Mouse (Mus musculus): ENCODE data around the gene Ddn. TPM values are rescaled to one million over a fixed set of nuclear protein-coding genes. Genes with fewer than 3 reads are reported as not detected.

Ddn gene
- polyA plus RNA-seq (2012; rRNA removed): 0.02 and 0.03 TPM in 2 replicates

DNA sequence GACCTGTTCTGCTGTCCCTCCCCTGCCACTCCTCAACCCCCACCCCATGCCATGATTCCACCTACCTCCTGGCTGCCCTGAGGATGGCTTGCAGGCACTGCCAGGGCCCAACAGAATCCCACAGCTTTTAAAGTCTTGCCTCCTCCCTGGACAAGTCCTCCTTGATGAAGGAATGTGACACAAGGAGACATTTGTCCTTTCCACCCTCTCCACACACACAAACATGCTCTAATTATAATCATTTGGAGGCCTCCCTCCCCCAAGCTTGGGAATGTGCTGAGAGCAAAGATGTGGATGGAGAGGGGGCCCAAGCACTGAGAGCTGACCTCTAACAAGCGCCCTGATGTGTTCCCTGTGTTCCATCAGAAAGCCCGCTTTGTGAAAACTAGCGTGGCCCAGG is at the start of gene Ddn:
Gene Ddn, minus strand, starts transcription at position 101 of the 400 bp plus-strand sequence.

DNA sequence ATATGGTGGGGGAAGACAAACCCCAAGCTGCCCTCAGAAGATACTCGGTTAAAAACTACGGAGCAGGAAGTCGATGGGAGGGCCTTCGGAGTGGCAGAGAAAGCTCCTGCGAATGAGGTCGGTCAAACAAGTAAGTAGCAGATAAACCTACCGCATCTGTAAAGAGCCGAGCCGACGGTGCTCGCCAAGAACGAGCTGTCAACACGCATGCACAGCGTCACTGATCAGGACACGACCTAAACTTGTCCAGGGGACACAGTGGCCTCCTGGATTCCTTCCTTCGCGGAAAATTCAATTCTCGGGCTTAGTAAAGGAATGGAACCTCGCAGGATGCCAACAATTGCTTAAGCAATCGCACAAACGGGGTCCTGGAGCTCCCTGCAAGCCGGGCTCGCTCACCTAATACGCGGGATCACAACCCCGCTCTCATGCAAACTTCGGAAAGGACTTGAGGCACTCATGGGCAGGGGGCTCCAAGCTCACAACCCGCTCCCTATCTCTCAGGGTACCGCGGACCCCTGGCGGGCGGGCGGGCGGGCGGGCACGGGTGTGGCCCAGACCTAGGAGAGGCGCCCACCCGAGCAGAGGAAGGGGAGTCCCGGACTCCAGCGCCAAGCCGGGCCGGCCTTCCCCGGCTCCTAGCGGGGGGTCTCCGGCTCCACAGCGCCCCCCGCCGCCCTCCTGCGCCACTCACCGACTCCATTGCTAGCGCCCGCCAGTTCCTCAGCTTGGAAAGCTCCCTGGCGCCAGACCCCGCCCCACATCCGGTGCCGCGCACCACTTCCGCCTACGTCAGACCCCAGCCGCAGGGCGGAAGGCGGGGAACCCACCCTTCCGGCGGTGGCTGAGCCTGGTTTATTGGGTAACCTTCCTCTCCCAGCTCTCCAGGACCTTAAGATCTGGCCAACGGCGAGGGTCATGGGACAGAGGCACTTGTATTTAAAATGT is 21.7 kb upstream of the Ddn start, which contains the start of gene Prkag1:
Gene Prkag1, minus strand, starts transcription at position 786 of the 948 bp plus-strand sequence.

DNA sequence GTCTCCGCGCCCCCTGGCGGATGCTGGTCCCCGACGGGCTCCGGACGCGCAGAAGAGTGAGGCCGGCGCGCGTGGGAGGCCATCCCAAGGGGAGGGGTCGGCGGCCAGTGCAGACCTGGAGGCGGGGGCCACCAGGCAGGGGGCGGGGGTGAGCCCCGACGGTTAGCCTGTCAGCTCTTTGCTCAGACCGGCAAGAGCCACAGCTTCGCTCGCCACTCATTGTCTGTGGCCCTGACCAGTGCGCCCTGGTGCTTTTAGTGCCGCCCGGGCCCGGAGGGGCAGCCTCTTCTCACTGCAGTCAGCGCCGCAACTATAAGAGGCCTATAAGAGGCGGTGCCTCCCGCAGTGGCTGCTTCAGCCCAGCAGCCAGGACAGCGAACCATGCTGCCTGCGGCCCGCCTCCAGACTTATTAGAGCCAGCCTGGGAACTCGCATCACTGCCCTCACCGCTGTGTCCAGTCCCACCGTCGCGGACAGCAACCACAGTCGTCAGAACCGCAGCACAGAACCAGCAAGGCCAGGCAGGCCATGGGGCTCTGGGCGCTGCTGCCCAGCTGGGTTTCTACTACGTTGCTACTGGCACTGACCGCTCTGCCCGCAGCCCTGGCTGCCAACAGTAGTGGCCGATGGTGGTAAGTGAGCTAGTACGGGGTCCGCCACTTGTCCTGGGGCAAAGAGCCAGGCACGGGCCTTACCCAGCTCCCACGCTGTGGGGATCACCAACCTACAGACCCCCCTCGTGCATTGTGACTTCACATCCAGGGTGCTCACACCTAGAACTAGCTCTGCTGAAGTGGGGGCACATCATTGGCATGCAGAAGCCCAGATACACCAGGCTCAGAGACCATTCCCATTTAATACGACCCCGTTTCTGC is 19.4 kb downstream of the Ddn start, which contains the start of gene Wnt1:
Gene Wnt1, plus strand, starts transcription at position 197 of the 875 bp plus-strand sequence.

DNA sequence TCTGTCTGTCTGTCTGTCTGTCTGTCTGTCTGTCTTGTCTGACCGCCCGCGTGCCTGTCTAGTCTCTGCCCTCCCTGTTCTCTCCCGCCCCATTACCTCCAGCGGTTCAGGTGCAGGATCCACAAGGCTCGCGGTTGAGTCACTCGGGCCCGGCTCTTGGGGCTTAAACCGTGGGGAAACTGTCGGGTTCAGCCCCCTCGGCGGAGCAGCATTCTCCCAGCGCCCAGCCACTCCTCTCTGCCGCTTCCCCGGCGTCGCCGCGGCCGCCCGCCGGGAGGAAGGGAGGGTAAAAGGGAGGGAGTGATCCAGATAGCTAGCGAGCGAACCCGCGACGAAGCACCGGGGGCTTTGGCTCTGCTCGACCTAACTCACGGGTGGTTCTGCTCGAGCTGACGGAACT is 31.5 kb downstream of the Ddn start, which contains the start of gene Wnt10b:
Gene Wnt10b, minus strand, starts transcription at position 389 of the 400 bp plus-strand sequence.

DNA sequence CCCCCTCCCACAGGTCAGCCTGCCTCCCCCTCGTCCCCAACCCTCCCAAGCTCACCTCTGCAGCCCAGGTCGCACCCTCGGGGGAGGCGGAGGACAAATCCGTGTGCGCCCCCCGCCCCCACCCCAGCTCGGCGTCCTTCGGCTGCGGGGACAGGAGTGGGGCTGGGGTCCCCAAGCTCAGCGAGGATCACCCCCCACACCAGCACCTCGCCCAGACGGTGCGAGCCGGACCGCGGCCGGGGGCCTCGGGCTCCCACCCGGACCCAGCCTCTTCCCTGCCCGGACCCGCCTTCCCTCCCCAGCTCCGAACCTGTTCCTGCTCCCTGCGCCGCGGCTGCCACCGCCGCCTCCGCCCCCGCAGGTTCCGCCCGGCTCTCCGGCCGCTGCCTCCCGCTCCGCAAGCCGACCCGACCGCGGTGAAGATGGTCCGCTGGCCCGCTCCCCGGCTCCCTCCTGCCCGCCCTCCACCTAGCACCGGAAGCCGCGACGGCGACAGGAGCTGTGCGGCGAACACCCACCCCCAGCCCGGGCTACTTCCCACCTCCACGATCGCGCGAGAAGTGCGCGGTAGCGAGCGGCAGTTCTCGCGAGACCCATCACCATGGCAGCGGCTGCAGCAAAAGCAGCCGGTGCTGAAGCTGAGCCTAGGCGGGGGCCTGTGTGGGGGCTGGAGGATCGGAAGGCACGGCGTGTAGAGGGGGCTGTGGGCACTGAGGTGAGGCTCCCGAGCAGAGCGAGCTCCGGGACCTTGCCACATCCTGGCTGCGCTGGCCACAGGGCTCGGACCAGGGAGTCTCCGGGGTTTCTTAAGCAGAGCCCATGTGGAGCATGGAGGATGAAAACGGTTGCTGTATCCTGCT is 46.4 kb downstream of the Ddn start, which contains the start of gene Arf3:
Gene Arf3, minus strand, starts transcription at position 545 of the 860 bp plus-strand sequence.

Other genes starting within 250 kb of the Ddn start
- 8.6 and 10.0 TPM in 2 replicates for gene Ccnt1, start 238.6 kb downstream of the Ddn start, polyA plus RNA-seq (2012; rRNA removed)
- not detected in 2 replicates for gene 4930415O20Rik, start 238.5 kb downstream of the Ddn start, polyA plus RNA-seq (2012; rRNA removed)
- gene Adcy6, start 199.4 kb downstream of the Ddn start, polyA plus RNA-seq (2012; rRNA removed): 11.1 and 13.4 TPM in 2 replicates
- 0.82 and 1.4 TPM in 2 replicates for gene Cacnb3, start 178.7 kb downstream of the Ddn start, polyA plus RNA-seq (2012; rRNA removed)
- 24.9 and 26.3 TPM in 2 replicates for gene Ddx23, start 146.6 kb downstream of the Ddn start, polyA plus RNA-seq (2012; rRNA removed)
- 0.52 and 0.66 TPM in 2 replicates for gene Rnd1, start 132.0 kb downstream of the Ddn start, polyA plus RNA-seq (2012; rRNA removed)
- not detected in 2 replicates for gene Ccdc65, start 101.3 kb downstream of the Ddn start, polyA plus RNA-seq (2012; rRNA removed)
- gene Fkbp11, start 81.3 kb downstream of the Ddn start, polyA plus RNA-seq (2012; rRNA removed): 63.5 and 71.3 TPM in 2 replicates
- 14.4 and 15.5 TPM in 2 replicates for gene Arf3, start 46.3 kb downstream of the Ddn start, polyA plus RNA-seq (2012; rRNA removed)
- gene Wnt10b, start 31.3 kb downstream of the Ddn start, polyA plus RNA-seq (2012; rRNA removed): 0.01 and 0.05 TPM in 2 replicates
- not detected in 2 replicates for gene Wnt1, start 19.6 kb downstream of the Ddn start, polyA plus RNA-seq (2012; rRNA removed)
- gene Prkag1, start 22.0 kb upstream of the Ddn start, polyA plus RNA-seq (2012; rRNA removed): 72.8 and 84.3 TPM in 2 replicates
- gene Kmt2d, start 61.7 kb upstream of the Ddn start, polyA plus RNA-seq (2012; rRNA removed): 5.0 and 5.8 TPM in 2 replicates
- gene Rhebl1, start 85.0 kb upstream of the Ddn start, polyA plus RNA-seq (2012; rRNA removed): 2.7 and 2.8 TPM in 2 replicates
- 0.07 and 0.08 TPM in 2 replicates for gene Dhh, start 89.0 kb upstream of the Ddn start, polyA plus RNA-seq (2012; rRNA removed)
- gene Lmbr1l, start 108.7 kb upstream of the Ddn start, polyA plus RNA-seq (2012; rRNA removed): 6.1 and 7.2 TPM in 2 replicates
- 1,378 and 1,502 TPM in 2 replicates for gene Tuba1b, start 125.1 kb upstream of the Ddn start, polyA plus RNA-seq (2012; rRNA removed)
- 0.09 and 0.23 TPM in 2 replicates for gene Gm49450, start 144.1 kb upstream of the Ddn start, polyA plus RNA-seq (2012; rRNA removed)
- gene Tuba1a, start 144.2 kb upstream of the Ddn start, polyA plus RNA-seq (2012; rRNA removed): 42.3 and 48.3 TPM in 2 replicates
- 241 and 278 TPM in 2 replicates for gene Tuba1c, start 220.4 kb upstream of the Ddn start, polyA plus RNA-seq (2012; rRNA removed)
- 0.70 and 0.71 TPM in 2 replicates for gene Prph, start 245.7 kb upstream of the Ddn start, polyA plus RNA-seq (2012; rRNA removed)